Mouse (Mus musculus) layer of hippocampus, adult 2 months (tissue): ENCODE results near the gene Cd300lf. TPM values are rescaled to one million over a fixed set of nuclear protein-coding genes. Genes with fewer than 3 reads are reported as not detected.

Experiments used
- DNase-seq, 2 experiments: peaks; one replicate each; pipeline ENCODE4 v3.0.0; 2022; ENCODE audit warnings: low spot score in 2 of 2
- H3K27ac ChIP-seq: fragments of 200-600 bp; 2 replicates; pipeline ENCODE4 v1.8.1; 2022
- H3K4me3 ChIP-seq: fragments of 200-600 bp; 2 replicates; pipeline ENCODE4 v1.8.1; 2022; ENCODE audit warnings: mild to moderate bottlenecking
- CTCF ChIP-seq: fragments of 200-600 bp; conservative IDR thresholded peaks from 2 replicates; pipeline ENCODE4 v1.8.1; 2022; ENCODE audit warnings: antibody characterized with exemption, mild to moderate bottlenecking, moderate library complexity
- total RNA-seq, 2 experiments: library from RNA; stranded (reverse); gene quantifications; 2 replicates each; pipeline ENCODE4 v1.2.3; 2021

Cd300lf gene
- total RNA-seq, 2 experiments from 2014 or later = 0.38 to 0.49 TPM

DNA sequence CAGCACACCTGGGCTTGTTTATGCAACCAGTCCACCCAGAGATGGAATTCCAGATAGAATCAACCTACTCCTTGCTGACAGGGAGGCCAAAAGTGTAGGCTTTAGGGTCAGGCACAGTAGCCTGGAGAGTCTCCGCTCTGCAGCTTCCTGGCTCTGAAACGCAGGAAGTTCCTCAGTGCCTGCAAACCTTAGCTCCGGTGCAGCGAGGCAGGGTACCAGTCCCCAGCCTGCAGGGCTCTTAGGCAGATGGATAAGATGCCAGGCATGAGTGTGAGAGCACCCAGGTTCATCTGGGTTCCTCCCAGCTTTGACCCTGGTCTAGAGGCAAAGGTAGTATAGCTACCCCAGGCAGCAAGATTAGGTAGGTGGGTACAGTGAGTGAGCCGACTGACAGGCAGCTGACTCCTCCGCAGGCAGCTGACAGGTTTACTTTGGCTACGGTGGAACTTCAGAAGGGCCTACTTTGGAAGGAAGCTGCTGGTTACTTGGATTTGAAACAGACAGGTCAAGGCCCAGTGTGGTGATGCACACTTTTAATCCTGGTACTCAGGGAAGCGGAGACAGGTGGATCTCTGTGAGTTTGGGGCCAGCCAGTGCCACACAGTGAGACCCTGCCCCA lies 33.9 kb upstream of the Cd300lf start:
- Histone ChIP-seq H3K4me3 (peak overlapping the region; percentile 18; the same call in 1 of the 2 replicates), H3K27ac (no peak overlapping the region)
- no peak for DNase-seq
- no peak for TF ChIP-seq CTCF

DNA sequence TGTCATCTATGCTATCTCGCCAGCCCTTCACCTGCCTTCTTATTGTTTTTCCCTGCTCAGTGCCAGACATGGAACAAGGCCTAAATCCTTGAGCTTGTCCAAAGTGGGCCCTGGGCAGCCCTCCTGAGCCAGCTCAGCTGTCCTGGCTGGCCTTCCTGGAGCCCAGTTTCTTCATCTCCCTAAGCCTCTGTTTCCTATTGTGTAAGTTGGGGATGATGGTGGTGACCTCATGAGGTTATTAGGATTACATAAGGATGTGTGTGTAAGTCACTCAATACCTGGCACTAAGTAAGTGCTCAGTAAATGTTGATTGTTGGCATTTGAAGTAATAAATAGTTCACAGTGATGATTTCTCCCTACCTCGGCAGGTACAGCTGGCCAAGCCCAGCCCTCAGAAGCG lies 33.0 kb upstream of the Cd300lf start:
- DNase-seq = no peak
- Histone ChIP-seq H3K27ac (no peak overlapping the region), H3K4me3 (peak overlapping the region; percentile 79; the same call in 1 of the 2 replicates)
- TF ChIP-seq CTCF = no peak

DNA sequence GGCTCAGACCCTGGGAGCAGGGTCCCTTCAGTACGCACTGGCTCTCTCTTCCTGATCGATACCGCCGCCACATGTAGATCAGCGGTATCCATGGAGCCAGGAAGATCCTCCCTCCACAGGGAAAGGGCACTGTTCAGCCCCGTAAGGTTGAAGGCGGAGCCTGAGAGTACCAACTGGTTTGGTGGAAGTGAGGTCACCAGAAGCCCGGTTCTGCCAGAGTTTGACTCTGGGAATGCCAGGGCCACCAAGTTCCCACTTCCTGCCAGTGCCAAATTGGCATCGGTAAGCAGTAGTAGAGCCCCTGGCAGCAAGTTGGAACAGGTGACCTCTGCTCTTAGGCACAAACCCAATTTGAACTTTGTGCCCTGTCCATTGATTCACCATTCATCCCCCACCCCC lies 31.2 kb upstream of the Cd300lf start:
- H3K27ac ChIP-seq = peak overlapping the region; percentile 79
- no peak for TF ChIP-seq CTCF
- H3K4me3 ChIP-seq = peak overlapping the region; percentile 79
- peak; percentile 40 to 57 for DNase-seq

DNA sequence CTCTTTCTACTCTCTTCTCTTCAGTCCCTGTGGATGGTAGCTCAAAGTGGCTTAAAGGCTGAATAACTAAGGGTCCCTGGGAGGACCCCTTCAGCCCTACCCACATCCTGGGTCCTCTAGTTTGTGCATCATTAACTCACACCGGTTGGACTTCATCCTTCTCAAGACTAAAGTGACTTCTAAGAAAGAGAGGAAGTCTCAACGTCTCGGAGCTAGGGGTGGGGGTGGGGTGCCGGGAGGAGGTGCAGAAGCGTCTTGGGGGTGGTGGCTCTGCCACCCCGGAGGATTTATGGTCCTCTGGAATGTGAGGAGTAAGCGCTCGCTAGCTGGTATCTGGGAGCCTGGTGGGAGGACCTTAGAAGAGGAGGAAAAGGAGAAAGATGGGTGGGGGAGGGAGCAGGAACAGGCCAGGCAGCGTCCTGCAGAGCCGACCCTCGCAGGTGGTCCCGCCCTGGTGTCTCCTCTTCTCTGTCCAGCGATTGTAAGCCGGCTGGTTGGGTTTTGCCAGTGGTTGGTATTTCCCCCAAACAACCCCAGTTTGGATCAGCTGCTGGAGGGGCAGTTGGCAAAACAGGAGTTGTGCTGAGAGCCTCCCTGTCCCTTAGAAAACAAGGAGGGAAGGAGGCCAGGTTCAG lies 30.7 kb upstream of the Cd300lf start:
- no peak for TF ChIP-seq CTCF
- H3K27ac ChIP-seq = peak overlapping the region; percentile 79
- no peak for DNase-seq
- H3K4me3 ChIP-seq = peak overlapping the region; percentile 79

- TF ChIP-seq CTCF = peak; percentile 35
- Histone ChIP-seq H3K27ac (peak overlapping the region; percentile 79), H3K4me3 (peak overlapping the region; percentile 79)
- DNase-seq = no peak
These were observed 29.9 kb upstream of the Cd300lf start for GRCm38 (mm10) chr11:115163568-115164150.

- peak; percentile 91 to 94 for DNase-seq
- TF ChIP-seq CTCF = no peak
- peak within 1 kb of the TSS; percentile 79 for H3K27ac ChIP-seq
- peak within 1 kb of the TSS; percentile 79 for H3K4me3 ChIP-seq
These were observed 29.2 kb upstream of the Cd300lf start, which contains the start of gene Slc9a3r1 for GRCm38 (mm10) chr11:115162832-115163480. Gene Slc9a3r1 (plus strand): TSS chr11:115163341.

GRCm38 (mm10) chr11:115162205-115162601 lies 28.4 kb upstream of the Cd300lf start:
- DNase-seq = no peak
- H3K4me3 ChIP-seq = no peak overlapping the region
- TF ChIP-seq CTCF = no peak
- H3K27ac ChIP-seq = peak overlapping the region; percentile 79; the same call in 1 of the 2 replicates

DNA sequence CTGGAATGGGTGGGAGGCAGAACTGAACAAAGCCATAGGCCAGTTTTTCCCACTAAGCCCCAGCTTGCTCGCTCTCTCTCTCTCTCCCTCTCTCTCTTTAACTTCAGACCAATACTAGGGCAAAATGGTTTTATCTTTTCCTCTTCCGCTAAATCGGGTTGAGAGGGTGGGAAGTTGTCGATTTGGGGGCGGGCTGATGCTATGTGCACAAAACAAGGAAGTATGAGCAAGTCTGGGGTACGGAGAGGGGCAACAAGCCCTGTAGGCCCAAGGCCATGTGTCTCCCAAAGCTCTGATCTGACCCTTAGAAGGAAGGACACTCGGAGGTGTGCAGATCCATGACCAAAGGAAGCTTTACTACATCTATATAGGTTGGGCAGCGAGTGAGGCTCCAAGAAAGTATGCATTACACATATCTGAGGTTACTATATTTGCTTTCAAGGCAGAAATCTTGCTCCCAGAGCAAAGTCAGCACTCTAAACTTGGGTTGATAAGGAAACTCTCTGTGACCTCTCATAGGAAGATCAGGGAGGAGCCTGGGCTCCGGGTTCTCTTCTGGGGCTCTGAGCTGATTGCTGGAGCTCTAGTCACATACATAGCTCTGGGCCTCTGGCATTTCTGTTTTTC lies 27.9 kb upstream of the Cd300lf start:
- no peak for TF ChIP-seq CTCF
- DNase-seq = no peak
- H3K27ac ChIP-seq = no peak overlapping the region
- no peak overlapping the region for H3K4me3 ChIP-seq

GRCm38 (mm10) chr11:115160883-115161577 lies 27.2 kb upstream of the Cd300lf start:
- TF ChIP-seq CTCF = peak; percentile 95
- DNase-seq = peak; percentile 37 to 78
- Histone ChIP-seq H3K4me3 (no peak overlapping the region), H3K27ac (no peak overlapping the region)

- TF ChIP-seq CTCF = peak; percentile 86
- H3K4me3 ChIP-seq = no peak overlapping the region
- H3K27ac ChIP-seq = no peak overlapping the region
- peak in 1 of 2 experiments; percentile 61 for DNase-seq
These were observed 26.4 kb upstream of the Cd300lf start for GRCm38 (mm10) chr11:115160016-115160797.

DNA sequence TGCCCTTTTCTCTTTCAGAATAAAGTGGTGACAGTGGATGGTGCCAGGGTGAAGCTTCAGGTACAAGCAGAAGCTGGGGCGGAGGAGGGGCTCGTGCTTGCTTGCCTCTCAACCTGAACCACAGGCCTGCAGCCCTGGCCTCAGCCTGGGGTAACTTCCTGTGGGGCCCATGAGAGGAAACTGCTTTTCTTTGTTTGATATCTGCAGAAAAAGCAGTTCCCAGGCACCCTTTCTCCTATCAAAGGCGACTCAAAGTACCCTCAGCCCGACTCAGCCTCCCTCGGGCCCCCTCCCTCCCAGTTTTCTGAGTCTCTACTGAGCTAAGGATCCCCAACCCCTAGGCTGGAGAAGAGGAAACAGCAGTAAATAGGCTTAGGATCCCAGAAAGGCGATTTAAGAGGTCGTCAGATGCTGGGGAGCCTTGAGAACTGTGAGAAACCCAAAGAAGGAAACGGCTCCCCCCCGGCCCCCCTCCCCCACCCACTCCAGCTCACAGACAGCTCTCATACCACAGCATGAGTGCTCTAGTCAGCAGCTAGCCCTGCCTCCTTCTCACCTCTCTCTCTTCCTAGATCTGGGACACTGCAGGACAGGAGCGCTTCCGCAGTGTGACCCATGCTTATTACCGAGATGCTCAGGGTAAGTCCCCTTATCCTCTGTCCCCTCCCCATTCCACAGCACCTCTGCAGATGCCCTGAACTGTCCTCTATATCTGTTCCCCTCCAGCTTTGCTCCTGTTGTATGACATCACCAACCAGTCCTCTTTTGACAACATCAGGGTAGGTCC lies 24.3 kb upstream of the Cd300lf start:
- no peak for TF ChIP-seq CTCF
- H3K27ac ChIP-seq = no peak overlapping the region
- DNase-seq = no peak
- H3K4me3 ChIP-seq = no peak overlapping the region
